Mouse (Mus musculus) hindbrain, embryonic 16.5 days (tissue): ENCODE data around the gene Plvap. TPM values are rescaled to one million over a fixed set of nuclear protein-coding genes. Genes with fewer than 3 reads are reported as not detected.

Experiments used
- ATAC-seq: fragments of 200-750 bp; cut with Nextera tagmentation; 2 replicates; pipeline ENCODE4 v1.8.0; 2017; ENCODE audit warnings: moderate TSS enrichment, moderate library complexity
- H3K27ac ChIP-seq: fragments of 300-500 bp; sonication (generic); 2 replicates; pipeline ENCODE4 v1.5.1; 2014; ENCODE audit warnings: low read depth, mild to moderate bottlenecking, control low read depth, low read length, moderate library complexity
- H3K27me3 ChIP-seq: fragments of 300-500 bp; sonication (generic); replicated peaks from 2 replicates; pipeline ENCODE4 v1.6.1; 2014; ENCODE audit warnings: low read length; ENCODE audit not compliant: control insufficient read depth, insufficient read depth
- H3K36me3 ChIP-seq: fragments of 300-500 bp; sonication (generic); 2 replicates; pipeline ENCODE4 v1.6.1; 2014; ENCODE audit warnings: mild to moderate bottlenecking, low read length, moderate library complexity, mixed read lengths; ENCODE audit not compliant: control insufficient read depth, insufficient read depth
- H3K4me1 ChIP-seq: fragments of 300-500 bp; sonication (generic); 2 replicates; pipeline ENCODE4 v1.6.1; 2014; ENCODE audit warnings: low read depth, low read length; ENCODE audit not compliant: control insufficient read depth, insufficient read depth
- H3K4me2 ChIP-seq: fragments of 300-500 bp; sonication (generic); 2 replicates; pipeline ENCODE4 v1.6.1; 2014; ENCODE audit warnings: mild to moderate bottlenecking, low read length, control low read depth, moderate library complexity
- H3K4me3 ChIP-seq: fragments of 300-500 bp; sonication (generic); 2 replicates; pipeline ENCODE4 v1.5.1; 2014; ENCODE audit warnings: mild to moderate bottlenecking, low read length, control low read depth, moderate library complexity
- H3K9ac ChIP-seq: fragments of 300-500 bp; sonication (generic); 2 replicates; pipeline ENCODE4 v1.6.1; 2014; ENCODE audit warnings: low read depth, mild to moderate bottlenecking, control low read depth, low read length, moderate library complexity
- H3K9me3 ChIP-seq: fragments of 300-500 bp; sonication (generic); 2 replicates; pipeline ENCODE4 v1.6.1; 2014; ENCODE audit warnings: mild to moderate bottlenecking, low read length, moderate library complexity; ENCODE audit not compliant: control insufficient read depth
- WGBS: fragments of 180-500 bp; shearing (Covaris S2); extraction: QIAGEN DNeasy Blood & Tissue Kit; methylation state at CpG from one replicate; pipeline ENCODE4 v1.1.7; 2014; 5-methylcytosine and 5-hydroxymethylcytosine counted together
- polyA plus RNA-seq: library from polyadenylated mRNA; unstranded; fragments of >200 nt; fragmentation: Nextera tagmentation; extraction: Ambion mirVana; gene quantifications from 2 replicates; pipeline ENCODE4 v1.2.1, GENCODE M21; 2015

Plvap gene
- polyA plus RNA-seq, 1 experiment from 2014 or later = 12.5 TPM

DNA sequence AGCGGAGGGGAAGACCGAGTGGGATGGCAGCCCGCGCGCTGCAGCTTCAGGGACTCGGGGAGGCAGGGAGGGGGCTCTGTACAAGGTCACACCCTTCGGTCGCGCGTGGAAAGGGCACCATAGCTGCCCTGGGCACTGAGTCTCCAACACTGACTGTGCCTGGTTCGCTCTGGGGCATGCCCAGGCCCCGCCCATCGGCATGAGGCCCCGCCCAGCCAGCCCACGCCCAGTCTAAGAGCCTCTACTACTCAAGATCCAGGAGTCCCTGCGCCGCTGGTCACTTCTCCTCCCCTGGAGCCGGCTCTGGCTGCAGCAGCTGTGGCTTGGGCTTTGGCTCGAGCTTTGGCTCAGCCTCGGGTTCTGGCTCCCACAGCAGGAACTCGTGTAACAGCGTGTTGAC lies 54.6 kb downstream of the Plvap start:
- no peak overlapping the region for H3K27ac ChIP-seq
- no peak overlapping the region for H3K9ac ChIP-seq
- H3K36me3 ChIP-seq = peaks cover 34% of the 10 kb centered on the region
- H3K27me3 ChIP-seq = no peaks in the 10 kb centered on the region
- peak; percentile 8; the same call in 1 of the 2 replicates for ATAC-seq
- H3K4me3 ChIP-seq = no peak overlapping the region
- 47% methylated on average over 21 of the region's 22 CpGs for WGBS
- H3K4me1 ChIP-seq = peaks cover 12% of the 10 kb centered on the region
- H3K4me2 ChIP-seq = no peak overlapping the region
- no peaks in the 10 kb centered on the region for H3K9me3 ChIP-seq

DNA sequence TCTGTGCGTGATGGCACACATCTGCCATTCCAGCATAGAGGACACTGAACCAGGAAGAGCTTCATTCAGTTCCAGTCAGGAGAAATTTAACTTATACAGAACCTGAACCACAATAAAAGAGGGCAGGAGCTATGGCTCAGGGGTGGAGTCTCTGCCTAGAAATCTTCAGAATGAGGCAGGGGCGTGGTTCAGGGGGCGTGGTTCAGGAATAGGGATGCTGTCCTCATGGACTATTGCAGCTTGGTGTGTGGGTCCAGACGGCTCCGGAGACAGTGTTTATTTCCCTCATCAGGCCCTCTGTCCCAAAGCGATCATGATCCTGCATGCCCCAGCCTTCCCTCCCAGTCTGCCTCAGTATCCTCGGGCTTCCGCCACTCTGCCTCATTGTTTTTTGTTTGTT lies 56.9 kb downstream of the Plvap start:
- H3K4me3 ChIP-seq = no peak overlapping the region
- H3K36me3 ChIP-seq = peaks cover 24% of the 10 kb centered on the region
- H3K4me1 ChIP-seq = no peaks in the 10 kb centered on the region
- 87% methylated on average over 7 of the region's 8 CpGs for WGBS
- ATAC-seq = no peak
- no peak overlapping the region for H3K4me2 ChIP-seq
- no peaks in the 10 kb centered on the region for H3K9me3 ChIP-seq
- no peaks in the 10 kb centered on the region for H3K27me3 ChIP-seq
- H3K27ac ChIP-seq = no peak overlapping the region
- no peak overlapping the region for H3K9ac ChIP-seq

DNA sequence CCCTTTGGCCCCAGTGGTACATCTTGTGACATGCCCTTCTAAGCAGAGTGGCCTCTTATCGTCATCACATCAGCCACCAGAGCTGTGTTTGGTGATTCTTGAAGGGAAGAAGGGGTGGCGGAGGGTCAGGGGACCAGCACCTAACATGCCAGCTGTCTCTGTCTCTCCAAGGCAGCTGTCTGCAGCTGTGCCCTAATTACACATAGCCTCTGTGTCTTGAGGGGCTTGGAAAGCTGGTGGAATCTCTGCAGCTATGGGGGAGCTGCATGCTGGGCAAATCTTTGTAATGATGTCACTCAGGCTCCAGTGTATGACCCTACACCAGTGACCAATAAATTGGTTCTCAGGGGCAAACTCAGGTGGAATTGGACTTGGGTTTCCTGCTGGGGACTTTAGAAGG lies 58.9 kb downstream of the Plvap start:
- Histone ChIP-seq H3K9ac (no peak overlapping the region), H3K4me3 (no peak overlapping the region), H3K4me1 (no peaks in the 10 kb centered on the region), H3K27ac (no peak overlapping the region), H3K36me3 (peaks cover 11% of the 10 kb centered on the region), H3K4me2 (no peak overlapping the region), H3K9me3 (no peaks in the 10 kb centered on the region), H3K27me3 (no peaks in the 10 kb centered on the region)
- 88% methylated on average over 2 of the region's 2 CpGs for WGBS
- ATAC-seq = no peak

DNA sequence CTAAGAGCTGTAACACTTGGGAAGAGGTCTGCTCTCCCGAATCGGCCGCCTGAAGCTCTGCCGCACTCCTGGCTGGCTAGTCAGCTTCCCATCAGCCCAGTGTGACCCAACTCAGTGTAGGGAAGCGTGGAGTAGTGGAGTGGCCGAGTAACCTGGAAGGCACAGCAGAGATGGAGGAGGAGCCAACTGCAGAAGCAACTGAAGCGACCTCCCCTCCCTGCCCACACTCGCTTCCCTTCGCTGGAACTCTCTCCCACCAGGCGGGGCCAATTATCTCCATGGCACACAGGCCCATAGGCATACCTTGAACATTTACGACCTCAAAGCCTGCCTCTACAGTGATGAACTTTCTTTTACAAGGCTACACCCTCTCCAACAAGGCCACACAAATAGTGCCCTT lies 59.8 kb downstream of the Plvap start:
- no peak for ATAC-seq
- Histone ChIP-seq H3K27me3 (no peaks in the 10 kb centered on the region), H3K4me2 (no peak overlapping the region), H3K27ac (no peak overlapping the region), H3K9ac (no peak overlapping the region), H3K36me3 (peaks cover 3% of the 10 kb centered on the region), H3K9me3 (no peaks in the 10 kb centered on the region), H3K4me3 (no peak overlapping the region), H3K4me1 (no peaks in the 10 kb centered on the region)
- WGBS = 58% methylated on average over 10 of the region's 11 CpGs

DNA sequence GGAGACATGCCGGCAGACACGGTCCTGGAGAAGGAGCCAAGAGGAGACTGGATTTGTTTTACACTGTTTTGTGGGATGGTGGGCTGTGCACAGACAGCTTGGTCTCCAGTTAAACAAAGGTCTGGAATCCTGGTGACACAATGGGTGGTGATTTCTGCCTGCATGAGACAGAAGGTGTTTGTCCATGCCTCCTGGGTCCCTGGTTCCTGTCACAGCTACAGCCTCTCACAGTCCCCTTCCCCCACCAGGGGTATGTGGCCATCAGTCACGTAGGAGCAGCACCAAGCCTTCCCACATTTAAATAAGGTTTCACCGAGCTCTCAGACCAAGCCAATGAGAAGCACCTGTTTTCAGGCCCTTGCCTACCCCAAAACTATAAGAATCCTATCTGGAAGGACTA lies 60.2 kb downstream of the Plvap start:
- no peaks in the 10 kb centered on the region for H3K4me1 ChIP-seq
- H3K4me2 ChIP-seq = no peak overlapping the region
- no peak for ATAC-seq
- no peaks in the 10 kb centered on the region for H3K9me3 ChIP-seq
- H3K27ac ChIP-seq = no peak overlapping the region
- no peaks in the 10 kb centered on the region for H3K36me3 ChIP-seq
- 59% methylated on average over 4 of the region's 4 CpGs for WGBS
- H3K27me3 ChIP-seq = no peaks in the 10 kb centered on the region
- no peak overlapping the region for H3K9ac ChIP-seq
- no peak overlapping the region for H3K4me3 ChIP-seq

Other genes starting within 250 kb of the Plvap start
- gene Myo9b, start 239.0 kb downstream of the Plvap start, polyA plus RNA-seq = 13.1 and 16.7 TPM in 2 replicates
- gene Haus8, start 238.8 kb downstream of the Plvap start, polyA plus RNA-seq = 72.5 and 73.9 TPM in 2 replicates
- gene Use1, start 144.9 kb downstream of the Plvap start, polyA plus RNA-seq = 115 and 120 TPM in 2 replicates
- gene Ocel1, start 140.5 kb downstream of the Plvap start, polyA plus RNA-seq = 5.5 and 6.3 TPM in 2 replicates
- 20.7 and 23.6 TPM in 2 replicates for gene Nr2f6, start 129.8 kb downstream of the Plvap start, polyA plus RNA-seq
- gene Ushbp1, start 116.0 kb downstream of the Plvap start, polyA plus RNA-seq = 7.3 and 9.5 TPM in 2 replicates
- 97.3 and 101 TPM in 2 replicates for gene Babam1, start 114.9 kb downstream of the Plvap start, polyA plus RNA-seq
- 8.8 and 9.8 TPM in 2 replicates for gene Ankle1, start 105.7 kb downstream of the Plvap start, polyA plus RNA-seq
- 172 and 182 TPM in 2 replicates for gene Abhd8, start 48.1 kb downstream of the Plvap start, polyA plus RNA-seq
- 168 and 172 TPM in 2 replicates for gene Mrpl34, start 46.8 kb downstream of the Plvap start, polyA plus RNA-seq
- gene Dda1, start 42.6 kb downstream of the Plvap start, polyA plus RNA-seq = 240 and 247 TPM in 2 replicates
- gene Ano8, start 25.8 kb downstream of the Plvap start, polyA plus RNA-seq = 2.3 and 4.5 TPM in 2 replicates
- gene Gtpbp3, start 23.6 kb downstream of the Plvap start, polyA plus RNA-seq = 14.0 and 14.6 TPM in 2 replicates
- gene Ccdc194, start 14.0 kb upstream of the Plvap start, polyA plus RNA-seq = 0.44 and 0.52 TPM in 2 replicates
- gene Bst2, start 25.7 kb upstream of the Plvap start, polyA plus RNA-seq = 10.4 and 12.3 TPM in 2 replicates
- gene Mvb12a, start 31.2 kb upstream of the Plvap start, polyA plus RNA-seq = 66.3 and 70.4 TPM in 2 replicates
- gene Tmem221, start 47.1 kb upstream of the Plvap start, polyA plus RNA-seq = 0.09 and 0.19 TPM in 2 replicates
- gene Nxnl1, start 54.8 kb upstream of the Plvap start, polyA plus RNA-seq = not detected in 2 replicates
- gene Slc27a1, start 57.1 kb upstream of the Plvap start, polyA plus RNA-seq = 102 and 107 TPM in 2 replicates
- 220 and 237 TPM in 2 replicates for gene Pgls, start 80.4 kb upstream of the Plvap start, polyA plus RNA-seq
- 6.4 and 7.8 TPM in 2 replicates for gene Fam129c, start 85.9 kb upstream of the Plvap start, polyA plus RNA-seq
- gene Colgalt1, start 99.2 kb upstream of the Plvap start, polyA plus RNA-seq = 62.1 and 74.1 TPM in 2 replicates
- gene Unc13a, start 160.0 kb upstream of the Plvap start, polyA plus RNA-seq = 22.4 and 23.1 TPM in 2 replicates
- gene Jak3, start 164.5 kb upstream of the Plvap start, polyA plus RNA-seq = 7.3 and 8.1 TPM in 2 replicates
- gene Insl3, start 177.5 kb upstream of the Plvap start, polyA plus RNA-seq = 1.2 and 1.5 TPM in 2 replicates
- gene B3gnt3, start 190.0 kb upstream of the Plvap start, polyA plus RNA-seq = 0.44 and 0.62 TPM in 2 replicates
- 78.6 and 89.5 TPM in 2 replicates for gene Fcho1, start 214.0 kb upstream of the Plvap start, polyA plus RNA-seq